Mouse (Mus musculus): ENCODE data around the gene Acot13. TPM values are rescaled to one million over a fixed set of nuclear protein-coding genes. Genes with fewer than 3 reads are reported as not detected.
"Not testable (repeated sequence)": the region's sequence is repeated elsewhere in the genome, so short reads cannot be mapped to it uniquely, and the experiment has no call there.

Acot13 gene
- total and polyA plus RNA-seq, 2 experiments = 95.8 to 96.4 TPM

DNA sequence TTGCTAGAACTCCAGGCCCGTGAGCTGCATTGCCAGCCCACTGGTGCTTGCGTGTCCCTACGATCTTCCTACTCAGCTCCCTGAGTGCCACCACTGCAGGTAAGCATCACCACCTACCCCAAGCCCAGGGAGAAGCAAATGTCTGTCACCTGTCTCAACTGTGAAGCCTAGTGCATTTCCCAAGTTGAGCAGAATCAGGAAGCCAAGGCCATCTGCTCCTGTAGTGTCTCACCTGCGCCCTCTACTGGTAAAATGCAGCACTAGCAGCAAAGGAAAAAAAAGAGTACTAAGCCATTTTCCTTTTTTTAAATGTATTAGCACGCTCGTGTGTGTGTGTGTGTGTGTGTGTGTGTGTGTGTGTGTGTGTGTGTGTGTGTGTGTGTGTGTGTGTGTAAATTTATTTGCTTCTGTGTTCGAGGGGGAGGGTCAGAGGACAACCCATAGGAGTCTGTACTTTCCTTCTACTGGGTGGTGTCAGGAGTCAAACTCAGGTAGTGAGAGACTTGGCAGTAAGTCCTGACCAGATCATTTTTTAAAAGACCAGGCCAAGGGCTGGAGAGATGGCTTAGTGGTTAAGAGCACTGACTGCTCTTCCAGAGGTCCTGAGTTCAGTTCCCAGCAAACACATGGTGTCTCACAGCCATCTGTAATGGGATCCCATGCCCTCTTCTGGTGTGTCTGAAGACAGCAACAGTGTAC, 55.0 kb downstream of the Acot13 start:
- WGBS = 43% methylated on average over 7 of the region's 7 CpGs
- H3K4me1 ChIP-seq (ENCODE audit: control insufficient read depth, insufficient read depth, low read length) = no peaks in the 10 kb centered on the region
- peak; percentile 73 for TF ChIP-seq CTCF (IDR thresholded peaks at IDR 0.05; ENCODE audit: low read depth, low read length)
- no peak for TF ChIP-seq POLR2A (IDR thresholded peaks at IDR 0.05; ENCODE audit: extremely low read depth, insufficient read depth, low read length)

GRCm38 (mm10) chr13:24771482-24771881, 59.9 kb downstream of the Acot13 start:
- not testable (repeated sequence) for DNase-seq (ENCODE audit: extremely low read depth, low read depth, low spot score); H3K79me2 ChIP-seq (ENCODE audit: control insufficient read depth, insufficient read depth, low read length); H3K4me3 ChIP-seq (ENCODE audit: insufficient read depth, low read depth, low read length); H3K9ac ChIP-seq (ENCODE audit: low read depth, low read length); H3K27ac ChIP-seq (replicated peaks; ENCODE audit: insufficient read depth, low read depth, low read length); H3K27me3 ChIP-seq (ENCODE audit: control insufficient read depth, insufficient read depth, low read length); H3K36me3 ChIP-seq (ENCODE audit: control insufficient read depth, insufficient read depth, low read length); H3K4me1 ChIP-seq (ENCODE audit: control insufficient read depth, insufficient read depth, low read length)
- WGBS = 94% methylated on average over 10 of the region's 10 CpGs

More for the DNA sequence above, 55.0 kb downstream of the Acot13 start:
- DNase-seq (ENCODE audit: extremely low read depth, low read depth, low spot score) = peak; percentile 55
- Histone ChIP-seq H3K27ac (replicated peaks; ENCODE audit: insufficient read depth, low read depth, low read length) (no peak overlapping the region), H3K9ac (ENCODE audit: low read depth, low read length) (no peak overlapping the region), H3K36me3 (ENCODE audit: control insufficient read depth, insufficient read depth, low read length) (no peaks in the 10 kb centered on the region), H3K4me3 (ENCODE audit: insufficient read depth, low read depth, low read length) (no peak overlapping the region), H3K27me3 (ENCODE audit: control insufficient read depth, insufficient read depth, low read length) (no peaks in the 10 kb centered on the region), H3K79me2 (ENCODE audit: control insufficient read depth, insufficient read depth, low read length) (no peaks in the 10 kb centered on the region)

Other genes with a start within 250 kb of the Acot13 start
- 1.7 and 2.8 TPM in 2 replicates for gene Ripor2, start 249.4 kb downstream of the Acot13 start, total RNA-seq (2014; rRNA removed)
- gene Ripor2, start 249.4 kb downstream of the Acot13 start, polyA plus RNA-seq (2012; rRNA removed) = 0.57 and 0.77 TPM in 2 replicates
- gene Armh2, start 90.3 kb downstream of the Acot13 start, total RNA-seq (2014; rRNA removed) = not detected in 2 replicates
- not detected in 2 replicates for gene Armh2, start 90.3 kb downstream of the Acot13 start, polyA plus RNA-seq (2012; rRNA removed)
- 8.1 and 13.6 TPM in 2 replicates for gene Gmnn, start 69.6 kb downstream of the Acot13 start, total RNA-seq (2014; rRNA removed)
- 1.4 and 2.9 TPM in 2 replicates for gene Gmnn, start 69.6 kb downstream of the Acot13 start, polyA plus RNA-seq (2012; rRNA removed)
- gene BC005537, start 29.9 kb downstream of the Acot13 start, total RNA-seq (2014; rRNA removed) = 63.3 and 80.9 TPM in 2 replicates
- 20.3 and 23.5 TPM in 2 replicates for gene BC005537, start 29.9 kb downstream of the Acot13 start, polyA plus RNA-seq (2012; rRNA removed)
- 28.9 and 29.4 TPM in 2 replicates for gene Tdp2, start 139 bp upstream of the Acot13 start, total RNA-seq (2014; rRNA removed)
- gene Tdp2, start 139 bp upstream of the Acot13 start, polyA plus RNA-seq (2012; rRNA removed) = 18.5 and 18.6 TPM in 2 replicates
- gene D130043K22Rik, start 13.6 kb upstream of the Acot13 start, total RNA-seq (2014; rRNA removed) = 12.2 and 15.9 TPM in 2 replicates
- gene D130043K22Rik, start 13.6 kb upstream of the Acot13 start, polyA plus RNA-seq (2012; rRNA removed) = 3.8 and 8.1 TPM in 2 replicates
- 15.0 and 18.9 TPM in 2 replicates for gene Aldh5a1, start 106.1 kb upstream of the Acot13 start, total RNA-seq (2014; rRNA removed)
- gene Aldh5a1, start 106.1 kb upstream of the Acot13 start, polyA plus RNA-seq (2012; rRNA removed) = 15.2 and 19.8 TPM in 2 replicates
- 154 and 156 TPM in 2 replicates for gene Gpld1, start 111.6 kb upstream of the Acot13 start, total RNA-seq (2014; rRNA removed)
- 88.4 and 88.9 TPM in 2 replicates for gene Gpld1, start 111.6 kb upstream of the Acot13 start, polyA plus RNA-seq (2012; rRNA removed)
- 13.7 and 18.3 TPM in 2 replicates for gene Mrs2, start 188.8 kb upstream of the Acot13 start, total RNA-seq (2014; rRNA removed)
- 7.6 and 11.3 TPM in 2 replicates for gene Mrs2, start 188.8 kb upstream of the Acot13 start, polyA plus RNA-seq (2012; rRNA removed)
- 0.83 and 0.94 TPM in 2 replicates for gene Dcdc2a, start 224.5 kb upstream of the Acot13 start, total RNA-seq (2014; rRNA removed)
- gene Dcdc2a, start 224.5 kb upstream of the Acot13 start, polyA plus RNA-seq (2012; rRNA removed) = 0.29 TPM in 2 replicates